Mouse (Mus musculus): ENCODE measurements around the gene 4931414P19Rik. TPM values are rescaled to one million over a fixed set of nuclear protein-coding genes. Genes with fewer than 3 reads are reported as not detected.
"Not testable (repeated sequence)": the region's sequence is repeated elsewhere in the genome, so short reads cannot be mapped to it uniquely, and the experiment has no call there.

The 4931414P19Rik gene
- total RNA-seq, 2 experiments from 2014 or later, result 3.6 to 9.9 TPM

DNA sequence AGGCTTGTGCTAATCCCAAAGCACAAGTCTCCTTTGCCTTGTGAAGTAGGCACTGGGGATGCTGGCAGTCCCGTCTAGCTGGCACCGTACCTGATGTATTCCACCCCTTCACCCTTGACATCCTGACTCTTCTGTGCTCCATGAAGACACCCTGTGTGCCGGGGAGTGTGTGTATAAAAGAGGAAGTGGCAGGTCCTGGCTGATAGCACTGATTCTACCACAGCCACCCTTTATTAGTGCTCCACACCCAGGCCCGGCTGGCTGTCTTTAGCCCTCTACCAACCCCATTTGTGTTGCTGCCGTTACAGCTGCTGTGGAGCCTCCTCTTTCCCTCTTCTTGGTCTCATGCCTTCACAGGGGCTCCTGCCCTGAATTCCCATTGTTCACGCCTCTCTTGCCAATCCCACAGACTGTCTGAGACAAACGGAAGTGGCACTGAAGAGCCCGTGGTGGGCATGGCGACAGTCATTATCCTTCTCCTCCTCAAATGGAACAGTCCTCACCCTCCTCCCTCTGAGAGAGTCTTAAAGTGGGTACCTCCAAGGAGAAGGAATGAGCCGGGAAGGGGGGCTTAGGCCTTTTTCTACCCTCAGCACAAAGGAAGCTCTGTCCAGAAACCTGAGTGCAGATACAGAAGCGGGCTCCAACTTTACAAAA is 24.9 kb upstream of the 4931414P19Rik start:
- ATAC-seq (replicated peaks; ENCODE audit: poor library complexity, severe bottlenecking), result peak; percentile 80

DNA sequence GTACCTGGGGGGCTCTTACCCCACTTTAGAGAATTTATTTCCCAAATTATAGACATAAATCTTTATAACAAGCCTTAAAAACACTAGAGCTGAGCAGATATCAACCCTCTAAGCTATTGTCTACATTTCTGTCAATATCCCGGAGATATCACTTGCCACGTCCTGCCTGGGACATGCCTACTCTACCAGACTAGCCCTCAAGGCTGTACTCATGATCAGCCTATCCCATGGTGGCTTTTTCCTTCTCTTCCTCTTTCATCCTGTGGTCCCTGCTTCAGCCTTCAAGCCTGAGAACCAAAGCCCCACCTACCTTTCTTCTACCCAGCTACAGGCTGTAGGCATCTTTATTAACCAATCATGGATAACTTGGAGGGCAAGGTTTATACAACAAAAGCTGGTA is 24.0 kb upstream of the 4931414P19Rik start:
- no peak for ATAC-seq (replicated peaks; ENCODE audit: poor library complexity, severe bottlenecking)

DNA sequence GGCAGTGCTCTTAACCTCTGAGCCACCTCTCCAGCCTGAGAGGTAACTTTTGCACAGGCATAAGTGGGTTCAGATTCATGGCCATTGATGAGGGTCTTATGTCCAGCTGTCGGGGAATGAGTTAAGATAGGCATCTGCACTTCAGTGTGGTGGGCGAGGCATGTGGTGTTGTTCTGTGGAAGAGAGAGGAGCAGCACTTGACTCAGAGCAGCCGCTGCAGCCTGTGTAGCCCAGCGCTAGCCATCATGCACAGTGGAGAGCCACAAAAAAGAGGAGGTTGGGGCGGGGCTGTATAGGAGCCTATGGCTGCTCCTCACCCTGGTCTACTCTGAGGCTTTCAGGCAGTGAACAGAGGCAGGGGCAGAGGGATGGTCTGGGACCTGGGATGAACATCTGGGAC is 22.3 kb upstream of the 4931414P19Rik start:
- no peak for ATAC-seq (replicated peaks; ENCODE audit: poor library complexity, severe bottlenecking)

DNA sequence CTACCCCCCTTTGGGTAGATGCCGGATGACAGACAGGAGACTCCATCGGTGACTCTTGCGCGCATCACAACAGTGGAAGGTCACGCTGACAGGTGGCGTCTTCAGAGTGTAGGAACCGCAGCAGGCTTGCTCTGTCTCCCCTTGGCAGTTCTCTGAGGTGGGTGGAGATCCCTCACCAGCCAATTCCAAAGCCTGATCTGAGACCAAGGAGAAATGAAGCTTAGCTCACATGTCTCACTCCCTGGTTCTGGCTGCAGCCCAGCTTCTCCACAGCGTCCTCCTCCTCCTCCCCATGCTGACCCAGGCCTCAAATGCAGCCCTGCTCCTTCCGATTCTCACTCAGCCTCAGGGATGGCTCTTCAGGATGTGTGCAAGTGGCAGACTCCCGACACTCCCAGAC is 19.2 kb upstream of the 4931414P19Rik start:
- ATAC-seq (replicated peaks; ENCODE audit: poor library complexity, severe bottlenecking), result no peak

DNA sequence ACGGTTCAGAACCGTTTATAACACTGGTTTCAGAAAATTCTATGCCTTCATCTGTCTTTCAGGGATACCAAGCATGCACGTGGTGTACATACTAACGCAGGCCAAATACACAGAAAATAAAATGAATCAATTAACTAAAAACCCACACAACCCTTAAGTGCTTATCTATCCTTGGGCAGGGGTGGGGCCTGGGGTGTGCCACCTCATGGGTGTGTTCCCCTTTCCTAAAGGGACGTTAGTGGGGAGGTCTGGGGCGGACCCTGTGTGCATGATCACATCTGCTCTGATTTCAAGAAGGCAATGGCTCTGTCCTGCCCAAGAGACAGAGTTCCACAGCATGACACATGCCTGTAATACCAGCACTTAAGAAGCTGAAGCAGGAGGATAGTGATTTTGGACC is 17.5 kb upstream of the 4931414P19Rik start:
- ATAC-seq (replicated peaks; ENCODE audit: poor library complexity, severe bottlenecking), result no peak

DNA sequence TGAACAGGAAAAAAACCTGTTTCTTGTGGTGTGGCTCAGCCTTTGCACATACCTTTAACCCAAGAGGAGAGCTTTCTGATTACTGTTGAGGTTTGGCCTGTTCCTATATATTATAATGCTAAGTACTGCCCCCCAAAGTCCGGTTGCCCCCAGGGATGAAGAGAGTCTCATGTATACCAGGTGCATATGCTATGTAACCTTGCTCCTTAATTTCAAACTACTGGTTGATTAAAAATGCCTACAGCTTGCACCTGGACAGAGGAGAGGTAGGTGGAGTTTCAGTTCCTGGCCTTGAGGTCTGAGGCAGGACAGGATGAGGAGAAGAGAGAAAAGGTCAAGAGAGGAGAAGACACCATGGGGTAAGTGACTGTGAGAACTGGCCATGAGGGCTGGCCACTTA is 15.3 kb upstream of the 4931414P19Rik start, which contains the start of gene Psmb11:
TSS of gene Psmb11 (plus strand) at position 301 of the 400 bp plus-strand sequence.
- no peak for ATAC-seq (replicated peaks; ENCODE audit: poor library complexity, severe bottlenecking)

DNA sequence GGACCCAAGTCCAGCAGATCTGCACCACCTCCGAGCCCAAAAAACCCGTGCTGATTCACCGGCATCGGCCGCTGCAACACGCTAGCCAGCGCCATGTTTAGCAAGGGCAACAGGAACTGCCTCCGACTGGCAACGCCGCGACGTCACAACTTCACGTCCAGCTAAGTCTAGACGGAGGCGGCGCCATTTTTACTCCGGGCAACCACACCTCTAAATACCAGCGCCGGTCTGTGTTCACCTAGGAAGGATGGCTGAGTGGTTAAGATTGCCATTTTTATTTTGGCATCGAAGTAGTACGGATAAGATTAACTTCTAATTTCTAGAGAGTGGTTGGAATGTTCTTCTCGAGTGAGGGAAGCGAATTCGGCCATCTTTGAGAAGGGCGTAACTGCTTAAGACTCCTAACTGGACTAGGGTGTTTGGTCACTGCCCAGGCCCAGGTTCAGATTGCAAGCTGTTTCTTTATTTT is 12.1 kb upstream of the 4931414P19Rik start, which contains the start of gene Psmb5:
TSS of gene Psmb5 (minus strand) at position 126 of the 469 bp plus-strand sequence.
- ATAC-seq (replicated peaks; ENCODE audit: poor library complexity, severe bottlenecking), result peak; percentile 94

DNA sequence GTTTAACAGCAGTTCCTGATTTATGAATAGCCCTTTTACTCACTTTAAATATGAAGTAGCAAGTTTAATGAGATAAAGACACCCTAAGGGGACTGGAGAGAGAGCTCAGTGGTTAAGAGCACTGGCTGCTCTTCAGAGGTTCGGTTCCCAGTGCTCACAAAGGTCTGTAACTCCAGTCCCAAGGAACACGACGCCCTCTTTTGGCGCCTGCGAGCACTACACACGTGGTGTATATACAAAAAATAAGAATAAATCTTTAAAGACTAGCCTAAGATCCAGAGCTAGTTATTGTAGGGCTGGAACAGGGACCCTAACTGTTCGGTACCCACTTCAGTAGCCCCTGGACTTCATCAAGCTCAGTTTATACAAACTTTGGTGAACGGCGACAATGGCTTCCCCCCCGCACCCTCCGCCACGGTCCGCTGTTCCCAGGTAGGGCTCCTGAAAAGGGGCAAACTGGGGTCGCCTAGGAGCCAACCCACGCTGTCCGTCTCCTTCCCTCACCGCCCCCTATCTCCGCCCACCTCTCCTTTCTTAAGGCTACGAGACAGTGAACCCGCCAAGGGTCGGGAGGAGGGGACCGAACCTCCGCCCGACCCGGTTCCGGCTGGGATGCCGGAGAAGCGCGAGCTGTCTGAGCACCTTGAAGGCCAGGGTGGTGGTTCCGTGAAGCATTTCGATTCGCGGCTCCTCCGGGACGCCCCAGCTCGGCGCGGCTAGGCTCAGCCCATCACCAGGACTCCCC is 11.5 kb upstream of the 4931414P19Rik start:
- peak; percentile 52 for ATAC-seq (replicated peaks; ENCODE audit: poor library complexity, severe bottlenecking)

DNA sequence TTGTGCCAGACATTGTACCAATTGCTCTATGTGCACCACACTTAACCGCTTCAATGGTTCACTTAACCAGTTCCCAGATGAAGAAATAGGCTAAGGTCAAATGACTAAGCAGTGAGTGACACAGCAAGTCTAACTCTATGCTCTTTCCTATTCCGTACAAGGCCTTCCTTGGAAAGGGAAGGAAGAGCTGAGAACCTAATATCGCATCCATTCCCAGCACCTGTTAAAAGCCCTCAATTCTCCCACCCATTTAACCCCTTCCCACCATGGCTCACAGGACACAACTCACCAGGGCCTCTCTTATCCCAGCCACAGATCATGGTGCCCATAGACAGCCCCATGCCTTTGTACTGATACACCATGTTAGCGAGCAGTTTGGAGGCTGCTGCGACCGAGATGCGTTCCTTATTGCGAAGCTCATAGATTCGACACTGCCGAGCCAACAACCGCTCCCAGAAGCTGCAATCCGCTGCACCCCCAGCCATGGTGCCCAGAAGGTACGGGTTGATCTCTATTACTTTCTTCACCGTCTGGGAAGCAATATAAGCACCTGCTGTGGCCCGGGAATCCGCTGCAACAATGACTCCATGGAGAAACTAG is 10.5 kb upstream of the 4931414P19Rik start:
- peak; percentile 36 for ATAC-seq (replicated peaks; ENCODE audit: poor library complexity, severe bottlenecking)

DNA sequence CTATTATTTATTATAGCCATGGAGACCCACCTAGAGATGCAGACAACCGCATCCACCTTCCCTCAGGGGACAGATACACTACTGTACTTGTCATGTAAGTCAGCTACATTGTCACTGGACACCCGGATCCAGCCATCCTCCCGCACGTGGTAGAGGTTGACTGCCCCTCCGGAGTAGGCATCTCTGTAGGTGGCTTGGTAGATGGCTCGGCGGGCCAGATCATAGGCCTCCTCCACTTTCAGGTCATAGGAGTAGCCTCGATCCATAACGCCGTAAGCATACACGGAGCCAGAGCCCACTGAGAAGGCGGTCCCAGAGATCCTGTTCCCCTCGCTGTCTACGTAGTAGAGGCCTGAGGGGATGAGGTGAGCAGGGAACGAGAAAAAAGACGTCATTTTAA is 8.3 kb upstream of the 4931414P19Rik start:
- ATAC-seq (replicated peaks; ENCODE audit: poor library complexity, severe bottlenecking), result not testable (repeated sequence)

DNA sequence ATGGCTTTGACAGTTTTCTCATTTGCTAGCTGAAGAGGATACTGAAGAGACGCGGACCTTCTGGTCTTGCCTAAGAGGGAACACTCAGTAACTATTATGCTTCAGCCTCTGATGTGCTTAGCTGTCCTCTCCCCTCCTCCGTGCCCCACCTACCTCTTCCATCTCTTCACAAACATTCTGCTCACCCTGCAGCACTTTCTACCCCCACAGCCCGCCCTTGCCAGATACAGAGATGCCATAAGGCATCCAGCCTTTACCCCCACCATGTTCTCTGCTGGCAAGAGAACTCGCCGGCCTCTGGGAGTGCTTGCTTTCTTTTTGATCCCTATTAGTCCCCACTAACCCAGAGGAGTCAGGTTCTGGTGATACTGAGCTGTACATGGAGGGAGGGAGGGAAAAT is 4.9 kb upstream of the 4931414P19Rik start:
- no peak for ATAC-seq (replicated peaks; ENCODE audit: poor library complexity, severe bottlenecking)

DNA sequence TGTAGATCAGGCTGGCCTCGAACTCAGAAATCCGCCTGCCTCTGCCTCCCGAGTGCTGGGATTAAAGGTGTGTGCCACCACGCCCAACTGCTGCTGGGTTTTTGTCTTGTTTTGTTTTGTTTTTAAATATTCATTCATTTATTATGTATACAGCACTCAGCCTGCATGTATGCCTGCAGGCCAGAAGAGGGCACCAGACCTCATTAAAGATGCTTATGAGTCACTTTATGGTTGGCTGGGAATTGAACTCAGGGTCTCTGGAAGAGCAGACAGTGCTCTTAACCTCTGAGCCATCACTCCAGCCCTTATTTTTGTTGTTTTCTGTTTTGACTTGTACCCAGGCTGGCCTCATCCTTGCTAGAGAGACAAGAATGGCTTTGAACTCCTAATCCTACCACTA is 4.2 kb upstream of the 4931414P19Rik start:
- no peak for ATAC-seq (replicated peaks; ENCODE audit: poor library complexity, severe bottlenecking)

DNA sequence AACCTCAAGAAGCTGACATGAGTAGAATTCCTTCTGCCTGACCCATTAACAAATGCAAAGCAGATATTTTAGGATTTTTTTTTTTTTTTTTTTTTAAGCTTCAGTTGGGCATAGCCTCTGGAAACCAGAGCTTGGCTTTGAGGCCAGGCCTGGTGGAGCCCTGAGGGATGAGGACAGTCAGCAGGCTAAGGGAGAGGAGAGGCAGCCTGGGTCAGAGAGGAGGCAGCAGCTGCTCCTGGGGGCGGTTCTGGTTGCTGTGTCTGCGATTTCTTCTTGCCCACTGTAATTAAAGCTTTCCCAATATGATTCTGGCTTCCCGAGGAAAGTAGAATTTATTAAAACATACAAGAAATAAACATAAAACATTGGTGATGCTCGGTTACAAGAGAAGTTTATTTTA is 3.5 kb upstream of the 4931414P19Rik start:
- no peak for ATAC-seq (replicated peaks; ENCODE audit: poor library complexity, severe bottlenecking)

DNA sequence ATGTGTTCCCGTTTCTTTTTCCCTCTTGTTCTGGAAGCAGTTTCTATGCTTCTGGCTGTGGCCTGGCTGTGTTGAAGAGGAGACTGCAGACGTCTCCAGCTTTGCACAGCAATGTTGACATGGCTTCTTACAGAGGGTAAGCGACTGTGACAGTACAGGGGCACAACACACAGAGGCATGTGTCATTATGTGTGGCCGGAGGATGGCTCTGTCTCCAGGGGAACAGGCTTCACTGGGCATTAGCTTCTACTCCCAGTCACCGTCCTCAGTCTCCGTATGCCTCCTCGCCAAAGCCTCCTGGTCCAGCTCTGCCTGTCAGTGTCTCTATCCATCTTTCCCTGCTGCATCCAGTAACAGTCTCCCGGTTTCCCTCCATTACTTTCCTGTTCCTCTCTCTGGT is 1.4 kb upstream of the 4931414P19Rik start:
- no peak for ATAC-seq (replicated peaks; ENCODE audit: poor library complexity, severe bottlenecking)

DNA sequence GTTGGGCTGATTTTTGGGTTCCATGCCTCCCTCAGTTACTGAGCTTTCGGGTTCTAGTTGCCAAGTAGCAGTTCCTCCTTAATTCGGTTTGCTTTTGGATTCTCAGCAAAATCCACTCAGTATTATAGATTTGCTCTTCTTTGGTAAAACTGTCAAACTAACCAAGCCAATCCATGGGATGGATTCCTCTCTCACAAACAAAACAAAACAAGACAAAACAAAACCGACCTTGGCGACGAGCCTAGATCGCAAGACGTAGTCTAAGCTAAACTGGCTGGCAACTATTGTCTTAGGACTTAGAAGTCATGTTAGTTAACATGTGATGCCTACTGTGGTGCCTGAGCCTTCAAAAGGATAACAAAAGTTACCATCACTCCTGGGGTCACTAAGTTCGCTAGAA is 2.1 kb downstream of the 4931414P19Rik start:
- ATAC-seq (replicated peaks; ENCODE audit: poor library complexity, severe bottlenecking), result no peak

DNA sequence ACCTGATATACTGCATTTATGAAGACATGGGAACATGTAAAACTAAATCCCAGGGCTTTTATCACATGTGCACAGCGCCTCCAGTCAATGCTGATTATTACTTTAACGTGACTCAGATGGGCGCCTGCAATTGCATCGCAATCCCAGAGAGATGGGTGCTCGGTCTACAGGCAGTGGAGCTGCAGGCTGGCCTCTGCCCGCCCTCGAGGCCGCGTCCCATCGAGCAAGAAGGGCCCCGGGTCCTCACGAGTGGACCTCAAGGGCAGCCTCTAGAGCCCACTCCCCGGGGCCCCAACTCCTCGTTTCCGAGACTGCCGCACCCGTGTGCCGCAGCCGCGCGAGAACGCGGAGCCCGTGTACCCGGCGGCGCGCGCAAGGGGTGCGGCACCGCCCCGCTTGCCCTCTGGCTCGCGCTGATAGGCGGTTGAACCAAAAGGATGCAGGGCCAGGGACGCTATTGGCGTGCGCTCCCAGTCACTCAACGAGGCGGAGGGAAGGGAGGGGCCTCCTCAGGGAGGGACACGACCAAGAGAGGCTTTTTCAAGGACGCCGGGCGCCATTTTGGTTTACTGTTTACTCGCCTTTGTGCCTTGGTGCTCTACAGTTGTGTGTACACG is 2.6 kb downstream of the 4931414P19Rik start:
- peak; percentile 99 for ATAC-seq (replicated peaks; ENCODE audit: poor library complexity, severe bottlenecking)

DNA sequence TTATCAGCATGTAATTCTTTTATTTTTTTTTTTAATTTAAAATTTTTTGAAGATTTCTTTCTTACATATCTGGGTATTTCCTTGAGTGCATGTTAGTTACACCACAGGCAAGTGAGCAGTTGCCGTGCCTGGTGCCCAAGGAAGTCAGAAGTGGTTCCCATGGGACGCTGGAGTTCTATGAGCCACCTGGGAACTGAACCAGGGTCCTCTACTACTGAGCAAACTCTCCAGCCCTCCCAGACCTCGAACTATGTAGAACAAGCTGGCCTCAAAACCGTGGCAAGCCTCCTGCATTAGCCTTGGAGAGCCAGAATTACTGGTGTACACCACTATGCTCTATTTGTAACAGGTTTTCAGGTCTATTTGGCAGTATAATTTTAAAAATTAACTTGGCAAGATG is 3.2 kb downstream of the 4931414P19Rik start:
- ATAC-seq (replicated peaks; ENCODE audit: poor library complexity, severe bottlenecking), result no peak

DNA sequence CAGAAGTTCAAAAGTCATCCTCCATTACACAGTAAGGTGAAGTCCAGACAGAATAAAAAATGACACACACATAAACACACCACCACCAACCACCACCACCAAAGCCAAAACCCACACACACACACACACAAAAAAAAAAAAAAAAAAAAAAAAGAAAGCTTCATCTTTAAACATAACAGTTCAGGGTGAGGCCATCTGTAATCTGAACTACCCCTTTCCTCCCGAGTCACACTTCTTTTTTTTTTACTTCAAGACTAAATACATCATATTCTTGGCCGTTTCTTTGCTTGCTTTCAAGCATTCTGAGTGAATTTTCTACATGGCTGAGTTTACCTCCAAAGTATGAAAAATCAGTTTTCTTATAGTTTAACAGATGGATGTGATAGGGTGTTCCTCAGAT is 4.2 kb downstream of the 4931414P19Rik start:
- no peak for ATAC-seq (replicated peaks; ENCODE audit: poor library complexity, severe bottlenecking)

DNA sequence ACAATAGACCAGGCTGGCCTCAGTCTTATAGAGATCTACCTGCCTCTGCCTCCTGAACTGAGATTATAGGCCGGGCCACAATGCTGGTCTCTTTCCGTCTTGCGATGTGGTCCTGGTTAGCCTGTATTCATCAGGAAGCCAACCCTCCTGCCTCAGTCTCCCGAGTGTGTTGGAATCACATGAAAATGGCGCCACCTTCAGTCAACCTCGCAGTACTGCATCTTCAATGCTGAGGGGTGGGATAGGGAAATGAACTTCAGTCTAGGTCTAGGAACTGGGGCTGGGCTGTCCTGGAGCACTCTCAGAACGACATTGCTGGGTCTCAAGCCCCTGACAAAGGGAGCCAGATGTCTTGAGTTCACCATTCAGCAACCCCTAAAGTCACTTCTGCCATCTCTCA is 8.7 kb downstream of the 4931414P19Rik start:
- ATAC-seq (replicated peaks; ENCODE audit: poor library complexity, severe bottlenecking), result peak; percentile 48; the same call in 1 of the 2 replicates

DNA sequence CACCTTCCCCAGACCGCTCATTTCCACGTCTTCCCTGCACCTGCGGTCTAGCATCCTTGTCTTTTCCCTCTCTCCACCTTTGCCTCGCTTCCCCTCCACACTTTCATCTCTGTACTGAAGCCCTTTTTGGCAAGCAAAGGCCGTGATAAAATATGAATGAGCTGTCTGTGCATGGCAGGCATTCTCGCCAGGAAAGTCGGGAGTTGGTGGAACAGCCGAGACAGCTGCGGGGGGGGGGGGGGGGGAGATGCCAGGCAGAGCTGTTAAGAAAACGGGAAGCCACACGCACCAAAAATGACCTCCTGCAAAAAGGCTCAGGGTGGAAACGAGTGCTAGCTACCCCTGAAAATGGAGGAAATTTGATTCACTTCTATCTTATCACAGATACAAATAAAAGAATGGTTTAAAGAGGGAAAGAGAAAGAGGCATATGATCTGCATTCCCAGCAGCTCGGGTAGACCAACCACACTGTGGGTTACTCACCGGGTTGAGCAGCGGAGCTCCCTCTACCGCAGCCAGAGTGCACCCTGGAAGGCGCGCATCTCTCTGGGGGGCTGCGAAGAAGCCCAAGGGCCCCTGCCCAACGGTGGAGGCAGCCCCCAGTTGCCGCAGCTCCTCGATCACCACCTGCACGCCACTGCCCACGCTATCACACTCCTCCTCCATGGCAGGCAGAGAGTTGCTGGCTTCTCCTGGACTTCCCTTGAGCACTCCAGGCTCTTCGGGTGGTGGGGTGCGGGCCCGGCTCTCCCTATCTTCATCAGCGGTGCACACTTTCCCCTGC is 11.0 kb downstream of the 4931414P19Rik start:
- no peak for ATAC-seq (replicated peaks; ENCODE audit: poor library complexity, severe bottlenecking)
